Mouse (Mus musculus): ENCODE results near the gene Gm47429. TPM values are rescaled to one million over a fixed set of nuclear protein-coding genes. Genes with fewer than 3 reads are reported as not detected.
A peak's percentile ranks its signal among the peaks of the same experiment; 100 is the strongest.
"Not testable (repeated sequence)": the region's sequence is repeated elsewhere in the genome, so short reads cannot be mapped to it uniquely, and the experiment has no call there.

The Gm47429 gene
- not detected for total RNA-seq (2022)

DNA sequence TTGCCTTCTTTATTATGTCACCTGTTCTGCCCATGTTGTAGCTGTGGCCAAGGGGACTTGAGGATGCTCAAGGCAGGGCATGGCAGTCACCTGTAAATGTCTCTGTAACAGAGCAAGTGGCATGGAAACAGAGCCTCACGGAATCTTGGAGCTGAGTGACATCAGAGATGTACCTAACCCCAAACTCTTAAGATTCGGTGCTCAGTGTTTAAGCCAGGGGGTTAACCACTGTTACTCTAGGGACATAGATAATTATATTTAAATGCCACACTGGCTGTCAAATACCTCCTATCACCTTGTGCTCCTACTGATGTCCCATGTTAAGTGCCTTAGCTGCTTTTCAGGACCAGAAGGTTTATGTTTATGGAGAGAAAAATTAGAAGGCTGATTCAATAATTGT, at the start of gene Gm47429:
Gm47429 (minus strand) TSS at position 101 of the 400 bp plus-strand sequence.
- no peak for DNase-seq (ENCODE audit: low spot score in 2 of 2)

DNA sequence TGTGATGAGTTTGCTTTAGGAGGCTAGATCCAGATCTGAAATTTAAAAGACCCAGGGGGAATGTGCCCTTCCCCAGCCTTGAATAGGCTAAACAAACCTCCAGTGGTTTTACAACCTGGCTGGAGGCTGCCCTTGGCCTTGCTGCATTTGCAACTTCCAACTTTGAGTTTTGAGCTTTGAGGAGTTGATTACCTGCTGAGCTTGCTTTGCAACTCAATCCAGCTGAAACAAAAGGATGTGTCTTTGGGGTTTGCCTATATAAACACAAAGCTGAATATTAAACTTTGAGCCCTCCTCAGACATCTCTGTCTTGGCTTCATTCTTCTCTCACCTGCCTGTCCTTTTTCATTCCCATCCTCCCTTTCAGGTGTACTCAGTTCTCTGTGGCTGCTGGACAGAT, 44.8 kb upstream of the Gm47429 start:
- not testable (repeated sequence) for DNase-seq (ENCODE audit: low spot score in 2 of 2)

DNA sequence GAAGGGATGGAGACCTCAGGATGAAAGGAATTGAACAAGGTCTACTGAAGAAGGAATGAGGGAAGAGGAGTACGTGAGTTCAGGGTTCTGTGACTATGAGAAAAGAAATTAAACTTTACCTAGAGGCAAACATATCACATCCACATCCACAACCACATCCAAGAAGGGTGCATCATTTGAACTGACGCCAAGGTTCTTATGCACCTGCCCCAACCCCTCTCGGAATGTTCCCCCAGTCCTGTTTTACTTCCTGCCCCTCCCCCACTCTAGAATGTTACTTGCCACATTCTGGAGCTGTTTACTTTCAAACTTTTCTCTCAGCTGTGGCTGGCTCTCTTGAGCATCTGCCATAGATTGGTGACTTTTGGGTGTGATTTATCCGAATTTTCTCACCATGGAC, 23.3 kb upstream of the Gm47429 start, which contains the start of gene Nutm2:
Nutm2 (plus strand) TSS at position 301 of the 400 bp plus-strand sequence.
- no peak for DNase-seq (ENCODE audit: low spot score in 2 of 2)

DNA sequence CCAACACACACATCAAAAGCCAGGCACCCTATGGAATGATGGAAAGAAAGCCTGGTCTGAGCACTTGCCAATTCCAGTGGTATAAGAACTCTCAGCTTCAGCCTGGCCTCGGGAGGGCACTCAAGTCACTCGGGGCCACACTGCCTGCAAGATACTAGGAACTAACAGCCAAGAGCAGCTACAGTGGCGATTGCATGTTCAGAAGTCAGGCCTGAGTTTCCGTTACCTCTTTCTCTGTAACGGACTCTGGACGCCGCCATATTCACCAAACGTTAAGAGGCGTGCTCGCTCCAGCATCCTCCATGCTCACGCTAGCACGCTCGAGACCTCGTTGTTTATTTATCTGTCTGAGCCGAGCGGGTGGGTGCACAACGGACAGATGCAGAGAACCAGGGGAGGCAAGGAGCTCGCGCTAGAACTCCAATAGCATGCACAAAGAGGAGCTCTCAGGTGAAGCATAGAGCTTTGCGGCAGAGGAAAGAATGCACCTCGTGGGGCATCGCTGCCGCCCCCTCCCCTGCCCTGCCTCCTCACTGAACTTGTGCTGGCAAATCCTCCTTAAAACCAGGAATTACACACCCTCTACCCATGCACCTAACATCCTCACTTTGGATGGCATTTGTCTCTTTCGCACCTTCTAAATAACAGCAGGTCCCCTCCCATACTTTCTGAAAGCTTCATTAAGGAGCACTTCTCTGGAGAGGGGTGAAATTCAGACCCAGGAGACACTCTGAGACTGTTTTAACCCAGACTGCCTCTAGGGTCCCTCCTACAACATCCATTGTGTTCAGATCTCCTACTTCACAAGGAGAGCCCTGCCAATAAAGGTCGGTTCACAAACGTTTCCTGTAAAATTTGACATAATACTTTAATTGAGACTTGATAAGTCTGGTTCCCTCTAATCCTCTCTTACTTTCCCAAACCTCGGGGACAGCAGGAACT, 21.2 kb upstream of the Gm47429 start:
- DNase-seq (ENCODE audit: low spot score in 2 of 2) = no peak

DNA sequence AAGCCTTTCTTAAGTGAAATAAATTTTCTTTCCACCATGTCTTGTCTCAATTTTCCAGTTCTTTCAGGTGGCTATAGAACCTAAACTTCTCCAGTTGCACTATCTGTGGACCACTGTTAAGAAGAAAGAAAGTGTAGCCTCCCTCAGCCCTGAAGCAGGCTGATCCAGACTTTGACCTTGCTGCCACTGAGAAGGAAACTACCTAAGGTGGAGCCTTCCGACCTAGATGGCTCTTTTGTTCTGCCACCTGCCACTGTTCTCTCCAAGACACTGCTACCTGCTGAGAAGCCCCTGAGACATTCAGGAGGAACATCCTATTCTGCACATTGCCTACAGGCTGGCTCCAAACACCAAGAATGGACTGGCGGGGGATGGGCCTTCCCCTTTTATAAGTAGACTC, 16.7 kb upstream of the Gm47429 start:
- DNase-seq (ENCODE audit: low spot score in 2 of 2) = not testable (repeated sequence)

DNA sequence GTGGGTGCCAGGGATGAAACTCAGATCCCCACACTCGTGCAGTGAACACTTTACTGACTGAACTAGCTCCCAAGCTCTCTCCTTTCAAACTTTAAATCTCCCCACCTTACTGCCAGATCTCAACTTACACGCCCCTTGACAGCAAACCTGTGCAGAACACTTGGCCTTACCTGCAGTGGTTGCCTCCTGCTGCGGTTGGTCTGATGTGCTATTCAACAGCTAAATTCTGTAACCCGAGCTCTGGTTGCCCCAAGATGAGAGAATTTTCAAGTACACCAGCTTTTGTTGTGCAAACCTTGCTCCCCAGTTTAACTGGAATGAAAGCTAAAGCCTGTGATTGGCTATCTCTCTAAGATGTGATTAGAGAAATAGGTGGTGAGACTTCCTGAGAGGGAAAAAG, 9.7 kb upstream of the Gm47429 start:
- no peak for DNase-seq (ENCODE audit: low spot score in 2 of 2)

DNA sequence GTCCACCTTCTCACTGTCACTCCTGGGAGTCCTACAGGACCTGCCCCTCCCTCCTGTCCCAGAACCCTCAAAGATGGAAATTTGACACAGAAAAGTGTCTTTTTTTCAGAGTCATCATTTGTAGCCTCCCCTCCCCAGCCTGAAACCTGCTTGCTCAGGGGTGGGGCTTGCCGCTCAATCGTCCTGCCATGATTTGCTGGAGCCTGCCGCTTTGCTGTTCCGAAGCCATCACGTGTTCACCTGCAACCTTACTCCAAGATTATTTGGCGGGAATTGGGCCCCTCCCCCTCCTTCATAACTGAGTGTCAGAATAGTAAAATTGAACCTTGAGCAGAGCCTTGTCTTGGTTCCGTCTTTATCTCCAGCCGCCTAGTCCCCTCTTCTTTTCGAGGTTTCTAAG, 8.6 kb upstream of the Gm47429 start:
- DNase-seq (ENCODE audit: low spot score in 2 of 2) = not testable (repeated sequence)

DNA sequence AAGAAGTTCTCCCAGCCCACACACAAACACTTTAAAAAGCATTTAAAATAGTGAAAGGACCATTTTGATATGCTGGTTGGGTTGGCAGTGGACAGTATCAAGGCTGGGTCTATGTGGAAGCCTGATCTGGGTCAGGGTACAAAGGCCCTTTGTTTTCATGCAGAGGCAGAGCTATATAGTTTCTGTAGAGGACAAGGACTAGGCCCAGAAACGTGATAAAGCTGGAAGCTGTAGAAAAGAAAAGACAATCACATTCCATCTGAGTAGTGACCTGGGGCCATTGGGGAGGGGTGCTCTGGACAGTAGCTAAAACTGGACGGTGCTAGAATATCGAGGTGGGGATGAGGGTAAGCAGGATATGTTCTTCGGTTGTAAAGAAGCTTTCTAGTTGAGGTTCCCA, 1.5 kb upstream of the Gm47429 start:
- DNase-seq (ENCODE audit: low spot score in 2 of 2) = no peak

DNA sequence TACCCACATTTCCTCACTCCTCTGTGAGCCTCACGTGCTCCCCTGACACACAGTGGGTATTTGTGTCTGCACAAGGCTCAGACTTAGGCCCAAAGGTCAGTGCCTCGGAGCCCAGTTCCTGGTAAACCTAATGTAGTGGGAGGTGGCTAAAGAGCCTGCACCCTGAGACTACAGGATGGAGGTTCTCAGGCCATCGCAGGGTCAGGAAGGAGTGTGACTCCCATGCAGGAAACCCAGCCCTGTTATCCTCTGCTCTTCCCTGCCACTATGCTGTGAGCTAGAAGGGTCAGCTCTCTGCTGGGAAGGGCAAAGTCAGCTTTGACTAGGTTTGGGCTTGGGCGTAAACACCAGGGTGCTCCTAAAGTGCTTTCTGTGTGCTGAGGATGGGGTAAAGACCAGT, 17.0 kb downstream of the Gm47429 start:
- no peak for DNase-seq (ENCODE audit: low spot score in 2 of 2)

DNA sequence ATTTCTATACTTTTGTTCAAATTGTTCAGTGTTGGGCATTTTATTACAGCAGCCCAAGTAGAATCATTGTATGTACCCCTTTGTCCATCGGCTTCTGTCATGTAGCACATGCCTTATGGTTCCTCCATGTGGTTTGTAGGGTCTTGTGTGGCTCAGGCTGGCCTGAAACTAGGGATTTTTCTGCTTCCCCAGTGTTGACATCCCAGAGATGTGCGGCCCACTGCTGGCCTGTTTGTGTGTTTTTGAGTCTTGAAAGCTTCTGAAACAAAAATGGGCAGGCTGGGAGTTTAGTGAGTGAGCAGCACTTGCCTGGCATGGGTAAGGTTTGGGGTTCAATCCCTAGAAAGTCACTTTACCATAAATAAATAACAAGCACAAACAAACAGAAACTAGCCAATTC, 19.2 kb downstream of the Gm47429 start:
- no peak for DNase-seq (ENCODE audit: low spot score in 2 of 2)

DNA sequence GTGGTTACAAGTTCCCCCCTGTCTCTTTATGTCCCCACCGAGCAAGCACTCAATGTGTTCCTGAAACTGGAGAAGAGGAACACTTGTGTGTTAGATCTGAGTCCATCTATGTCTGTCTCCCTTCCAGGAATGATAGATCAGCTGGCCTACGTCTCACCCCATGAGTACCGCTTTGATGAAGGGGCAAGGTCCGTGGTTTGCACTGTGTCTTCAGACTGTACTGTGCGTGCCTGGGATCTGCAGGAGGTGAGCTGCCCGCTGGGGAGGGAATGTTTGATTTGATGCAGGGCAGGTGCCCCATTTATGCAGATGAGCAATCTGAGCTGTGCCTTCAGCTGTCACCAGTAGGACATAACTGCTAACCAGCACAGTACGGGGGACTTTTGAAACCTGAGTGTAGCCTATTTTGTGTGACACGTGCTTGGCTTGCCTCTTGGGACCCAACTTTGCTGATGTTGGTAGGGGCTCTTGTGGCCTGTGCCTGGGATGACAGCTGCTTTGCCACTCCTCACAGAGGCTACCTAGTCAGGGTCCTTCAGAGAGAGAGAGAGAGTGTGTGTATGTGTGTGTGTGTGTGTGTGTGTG, 20.0 kb downstream of the Gm47429 start:
- no peak for DNase-seq (ENCODE audit: low spot score in 2 of 2)

DNA sequence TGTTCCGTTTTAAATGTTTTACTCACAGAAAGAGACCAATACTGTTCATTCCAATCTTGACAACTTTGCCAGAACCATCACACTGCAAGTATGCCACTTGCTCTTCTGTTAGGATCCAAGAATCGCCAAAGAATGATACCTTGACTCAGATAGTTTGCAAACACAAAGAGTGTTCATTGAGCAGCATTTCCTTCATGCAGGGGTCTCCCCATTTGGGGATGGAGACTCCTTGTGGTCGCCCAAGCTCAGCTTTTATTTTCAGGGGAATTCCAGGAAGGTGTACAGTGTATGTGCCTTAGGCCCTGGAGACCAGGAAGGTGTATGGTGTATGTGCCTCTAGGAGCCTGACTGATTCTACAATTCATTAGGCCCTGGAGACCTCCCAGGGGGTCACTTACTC, 25.3 kb downstream of the Gm47429 start:
- DNase-seq (ENCODE audit: low spot score in 2 of 2) = no peak

DNA sequence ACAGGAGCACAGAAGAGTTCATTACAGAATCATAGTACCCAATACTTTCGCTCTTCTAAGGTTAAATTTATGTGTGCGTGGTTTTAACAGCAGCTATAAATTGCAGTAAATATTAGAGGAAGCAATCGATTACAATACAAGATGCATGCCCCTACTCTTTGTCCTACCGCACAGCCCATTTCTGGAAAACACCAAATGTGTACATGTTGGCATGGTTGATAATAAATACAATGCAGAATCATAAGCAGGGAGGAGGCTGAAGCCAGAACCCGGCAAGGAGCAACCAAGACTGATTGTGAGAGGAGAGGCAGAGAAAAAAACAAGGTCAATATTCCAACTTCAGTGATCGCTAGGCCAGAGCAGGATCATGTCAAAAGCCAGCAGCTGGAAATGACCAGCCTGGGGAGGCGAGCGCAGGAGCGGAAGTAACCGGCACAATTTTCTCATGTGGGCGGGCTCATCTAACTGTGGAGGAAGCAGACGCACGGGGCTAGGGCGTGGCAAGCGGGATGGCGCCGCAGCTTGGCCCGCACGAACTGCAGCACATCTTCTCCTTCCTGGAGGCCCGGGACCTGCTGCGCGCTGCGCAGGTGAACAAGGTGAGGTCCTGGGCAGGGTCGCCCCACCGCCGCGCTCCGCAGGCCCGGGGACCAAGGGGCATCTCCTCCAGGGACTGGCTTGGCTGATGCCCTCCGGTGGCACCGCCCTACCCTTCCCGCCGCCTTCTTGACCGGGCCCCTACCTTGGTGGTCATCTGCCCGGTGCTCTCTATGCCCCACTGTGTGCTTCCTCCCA, 26.1 kb downstream of the Gm47429 start, which contains the start of gene Fbxw17:
Fbxw17 (plus strand) TSS at position 476 of the 795 bp plus-strand sequence.
- DNase-seq (ENCODE audit: low spot score in 2 of 2) = peak; percentile 64 to 78

Other genes starting within 250 kb of the Gm47429 start
- gene Gm906, start 193.6 kb downstream of the Gm47429 start, total RNA-seq (2022) = not detected
- gene Fbxw17, start 26.0 kb downstream of the Gm47429 start, total RNA-seq (2022) = 10 to 100 TPM; 16.3 to 22.3 (median 19.1) TPM
- not detected for gene Nutm2, start 23.4 kb upstream of the Gm47429 start, total RNA-seq (2022)
- gene Gm904, start 199.3 kb upstream of the Gm47429 start, total RNA-seq (2022) = not detected